Mouse (Mus musculus): Measurements from ENCODE around the gene Tubg2. TPM values are rescaled to one million over a fixed set of nuclear protein-coding genes. Genes with fewer than 3 reads are reported as not detected.

The Tubg2 gene
- 2.4 and 3.2 TPM in 2 replicates for polyA plus RNA-seq (2012; rRNA removed)

- no peak for DNase-seq
- whole genome bisulfite sequencing = 4% methylated on average over 36 of the region's 36 CpGs
- H3K4me1 ChIP-seq (ENCODE audit: control insufficient read depth, insufficient read depth, low read length) = no peaks in the 10 kb centered on the region
- peak within 1 kb of the TSS; percentile 39 for H3K4me3 ChIP-seq (replicated peaks; ENCODE audit: extremely low read depth, low read depth, low read length)
- no peak for TF ChIP-seq CTCF (IDR thresholded peaks at IDR 0.05; ENCODE audit: insufficient read depth, low read length)
- TF ChIP-seq POLR2A (IDR thresholded peaks at IDR 0.05; ENCODE audit: borderline replicate concordance, extremely low read depth, low read depth, low read length) = no peak
These were observed at the start of gene Tubg2 for GRCm38 (mm10) chr11:101155728-101156371. Gene Tubg2, plus strand, starts transcription at chr11:101155907.

GRCm38 (mm10) chr11:101109351-101109750 lies 46.4 kb upstream of the Tubg2 start:
- peaks cover 4% of the 10 kb centered on the region; the same call in 1 of the 2 replicates for H3K4me1 ChIP-seq (ENCODE audit: control insufficient read depth, insufficient read depth, low read length)
- no peak for DNase-seq
- TF ChIP-seq CTCF (IDR thresholded peaks at IDR 0.05; ENCODE audit: insufficient read depth, low read length) = no peak
- no peak for TF ChIP-seq POLR2A (IDR thresholded peaks at IDR 0.05; ENCODE audit: borderline replicate concordance, extremely low read depth, low read depth, low read length)
- no peak overlapping the region for H3K4me3 ChIP-seq (replicated peaks; ENCODE audit: extremely low read depth, low read depth, low read length)
- WGBS = 63% methylated on average over 4 of the region's 4 CpGs

GRCm38 (mm10) chr11:101110708-101111107 lies 45.0 kb upstream of the Tubg2 start:
- peaks cover 4% of the 10 kb centered on the region; the same call in 1 of the 2 replicates for H3K4me1 ChIP-seq (ENCODE audit: control insufficient read depth, insufficient read depth, low read length)
- no peak overlapping the region for H3K4me3 ChIP-seq (replicated peaks; ENCODE audit: extremely low read depth, low read depth, low read length)
- WGBS = 40% methylated on average over 5 of the region's 5 CpGs
- no peak for TF ChIP-seq CTCF (IDR thresholded peaks at IDR 0.05; ENCODE audit: insufficient read depth, low read length)
- DNase-seq = no peak

- DNase-seq = no peak
- Histone ChIP-seq H3K4me1 (ENCODE audit: control insufficient read depth, insufficient read depth, low read length) (peaks cover 4% of the 10 kb centered on the region; the same call in 1 of the 2 replicates), H3K4me3 (replicated peaks; ENCODE audit: extremely low read depth, low read depth, low read length) (no peak overlapping the region)
- no peak for TF ChIP-seq CTCF (IDR thresholded peaks at IDR 0.05; ENCODE audit: insufficient read depth, low read length)
- TF ChIP-seq POLR2A (IDR thresholded peaks at IDR 0.05; ENCODE audit: borderline replicate concordance, extremely low read depth, low read depth, low read length) = no peak
- WGBS = 77% methylated on average over 4 of the region's 4 CpGs
These were observed 44.5 kb upstream of the Tubg2 start for GRCm38 (mm10) chr11:101111178-101111577.

- 90% methylated on average over 3 of the region's 3 CpGs for WGBS
- no peak for DNase-seq
- Histone ChIP-seq H3K4me3 (replicated peaks; ENCODE audit: extremely low read depth, low read depth, low read length) (no peak overlapping the region), H3K4me1 (ENCODE audit: control insufficient read depth, insufficient read depth, low read length) (peaks cover 4% of the 10 kb centered on the region; the same call in 1 of the 2 replicates)
- TF ChIP-seq POLR2A (IDR thresholded peaks at IDR 0.05; ENCODE audit: borderline replicate concordance, extremely low read depth, low read depth, low read length) (no peak), CTCF (IDR thresholded peaks at IDR 0.05; ENCODE audit: insufficient read depth, low read length) (no peak)
These were observed 43.5 kb upstream of the Tubg2 start for GRCm38 (mm10) chr11:101112186-101112585.

- 48% methylated on average over 2 of the region's 2 CpGs for WGBS
- DNase-seq = no peak
- peaks cover 9% of the 10 kb centered on the region for H3K4me1 ChIP-seq (ENCODE audit: control insufficient read depth, insufficient read depth, low read length)
- H3K4me3 ChIP-seq (replicated peaks; ENCODE audit: extremely low read depth, low read depth, low read length) = no peak overlapping the region
- no peak for TF ChIP-seq CTCF (IDR thresholded peaks at IDR 0.05; ENCODE audit: insufficient read depth, low read length)
- no peak for TF ChIP-seq POLR2A (IDR thresholded peaks at IDR 0.05; ENCODE audit: borderline replicate concordance, extremely low read depth, low read depth, low read length)
These were observed 40.1 kb upstream of the Tubg2 start for GRCm38 (mm10) chr11:101115564-101115963.

GRCm38 (mm10) chr11:101118105-101118504 lies 37.6 kb upstream of the Tubg2 start:
- Histone ChIP-seq H3K4me3 (replicated peaks; ENCODE audit: extremely low read depth, low read depth, low read length) (peak overlapping the region; percentile 25), H3K4me1 (ENCODE audit: control insufficient read depth, insufficient read depth, low read length) (peaks cover 7% of the 10 kb centered on the region)
- TF ChIP-seq POLR2A (IDR thresholded peaks at IDR 0.05; ENCODE audit: borderline replicate concordance, extremely low read depth, low read depth, low read length) = no peak
- TF ChIP-seq CTCF (IDR thresholded peaks at IDR 0.05; ENCODE audit: insufficient read depth, low read length) = no peak
- DNase-seq = no peak
- 7% methylated on average over 4 of the region's 4 CpGs for WGBS

- under 1% methylated on average over 39 of the region's 39 CpGs for WGBS
- TF ChIP-seq CTCF (IDR thresholded peaks at IDR 0.05; ENCODE audit: insufficient read depth, low read length) = no peak
- DNase-seq = no peak
- H3K4me3 ChIP-seq (replicated peaks; ENCODE audit: extremely low read depth, low read depth, low read length) = peak overlapping the region; percentile 77
- H3K4me1 ChIP-seq (ENCODE audit: control insufficient read depth, insufficient read depth, low read length) = peaks cover 7% of the 10 kb centered on the region
These were observed 36.5 kb upstream of the Tubg2 start for GRCm38 (mm10) chr11:101119131-101119760.

- no peak for TF ChIP-seq CTCF (IDR thresholded peaks at IDR 0.05; ENCODE audit: insufficient read depth, low read length)
- peak; percentile 87 for TF ChIP-seq POLR2A (IDR thresholded peaks at IDR 0.05; ENCODE audit: borderline replicate concordance, extremely low read depth, low read depth, low read length)
- DNase-seq = peak; percentile 97
- WGBS = under 1% methylated on average over 61 of the region's 61 CpGs
These were observed 35.8 kb upstream of the Tubg2 start, which contains the start of the genes Retreg3 and Tubg1 for GRCm38 (mm10) chr11:101119761-101120544. Gene Retreg3, minus strand, starts transcription at chr11:101119893. Gene Tubg1, plus strand, starts transcription at chr11:101119938.

More at GRCm38 (mm10) chr11:101119761-101120544, 35.8 kb upstream of the Tubg2 start, which contains the start of the genes Retreg3 and Tubg1:
- H3K4me3 ChIP-seq (replicated peaks; ENCODE audit: extremely low read depth, low read depth, low read length) = peak within 1 kb of the TSS; percentile 77
- peaks cover 7% of the 10 kb centered on the region for H3K4me1 ChIP-seq (ENCODE audit: control insufficient read depth, insufficient read depth, low read length)

All from lung, adult 2 months (tissue).